Mouse (Mus musculus): Measurements from ENCODE around the gene Cipc.

Cipc gene

DNA sequence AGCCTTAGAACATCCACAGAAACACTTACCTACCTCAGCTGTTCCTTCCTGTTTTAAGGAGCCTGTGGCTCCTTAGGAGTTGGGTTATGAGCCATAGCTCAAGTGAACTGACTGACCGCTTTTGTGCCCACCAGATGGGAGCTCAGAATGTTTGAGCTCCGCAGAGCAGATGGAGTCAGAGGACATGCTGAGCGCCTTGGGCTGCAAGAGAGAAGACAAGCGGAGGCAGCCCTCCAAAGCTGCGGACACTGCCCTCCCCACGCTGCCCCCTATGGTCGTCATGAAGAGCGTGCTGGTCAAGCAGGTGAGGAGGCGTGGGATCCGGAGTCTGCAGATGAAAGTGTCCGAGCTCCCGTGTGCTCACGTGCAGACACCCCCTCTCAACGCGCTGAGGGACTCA, 13.3 kb downstream of the Cipc start:
- in situ Hi-C loops (cut with MboI, MseI) = no loop called here

DNA sequence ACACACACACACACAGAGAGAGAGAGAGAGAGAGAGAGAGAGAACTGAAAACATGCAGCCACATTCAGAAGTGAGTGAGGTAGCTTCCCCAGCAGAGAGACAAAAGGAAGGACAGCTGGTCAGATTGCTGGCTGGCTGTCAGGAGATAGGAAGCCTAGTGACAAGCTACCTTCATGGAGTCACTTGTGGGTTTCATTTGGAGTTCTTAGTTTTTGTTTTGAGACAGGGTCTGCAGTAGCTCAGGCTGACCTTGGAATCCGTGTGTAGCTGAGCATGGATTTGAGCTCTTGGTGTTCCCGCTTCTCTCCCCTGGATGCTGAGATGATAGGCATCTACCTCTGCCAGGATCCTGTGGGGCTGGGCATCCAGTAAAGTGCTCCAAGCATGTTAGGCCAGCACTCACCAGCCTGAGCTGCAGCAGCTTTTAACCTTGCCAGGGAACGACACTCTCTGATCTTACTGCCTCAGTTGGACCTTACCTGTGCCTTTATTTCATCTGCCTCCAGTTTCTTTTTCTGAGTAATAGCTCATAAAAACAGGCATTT, 14.0 kb downstream of the Cipc start:
- in situ Hi-C loops (cut with MboI, MseI) = no loop called here

DNA sequence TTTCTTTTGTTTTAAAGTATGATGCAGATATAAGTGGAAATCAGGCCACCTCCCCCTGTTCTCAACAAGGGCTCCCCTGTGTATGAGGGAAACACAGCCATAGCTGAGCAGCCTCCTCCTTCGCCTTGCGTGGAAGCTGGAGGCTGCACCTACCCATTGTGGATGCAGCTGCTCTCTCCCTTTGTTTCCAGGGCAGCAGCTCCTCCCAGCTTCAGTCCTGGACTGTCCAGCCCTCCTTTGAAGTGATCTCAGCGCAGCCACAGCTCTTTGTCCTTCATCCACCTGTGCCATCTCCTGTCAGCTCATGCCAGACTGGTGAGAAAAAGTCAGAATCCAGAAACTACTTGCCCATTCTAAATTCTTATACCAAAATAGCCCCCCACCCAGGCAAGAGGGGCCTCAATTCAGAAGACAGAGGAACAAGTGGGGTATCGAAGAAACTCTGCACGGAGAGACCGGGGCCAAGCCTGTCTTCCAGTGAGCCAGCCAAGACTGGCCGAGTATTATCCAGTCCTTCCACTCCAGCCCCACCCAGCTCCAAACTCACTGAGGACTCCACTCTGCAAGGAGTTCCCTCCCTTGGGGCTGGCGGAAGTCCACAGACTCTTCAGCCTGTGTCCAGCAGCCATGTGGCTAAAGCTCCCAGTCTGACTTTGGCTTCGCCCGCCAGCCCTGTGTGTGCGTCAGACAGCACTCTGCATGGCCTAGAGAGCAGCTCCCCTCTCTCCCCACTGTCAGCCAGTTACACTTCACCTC, 14.9 kb downstream of the Cipc start:
- in situ Hi-C loops (cut with MboI, MseI) = no loop called here

DNA sequence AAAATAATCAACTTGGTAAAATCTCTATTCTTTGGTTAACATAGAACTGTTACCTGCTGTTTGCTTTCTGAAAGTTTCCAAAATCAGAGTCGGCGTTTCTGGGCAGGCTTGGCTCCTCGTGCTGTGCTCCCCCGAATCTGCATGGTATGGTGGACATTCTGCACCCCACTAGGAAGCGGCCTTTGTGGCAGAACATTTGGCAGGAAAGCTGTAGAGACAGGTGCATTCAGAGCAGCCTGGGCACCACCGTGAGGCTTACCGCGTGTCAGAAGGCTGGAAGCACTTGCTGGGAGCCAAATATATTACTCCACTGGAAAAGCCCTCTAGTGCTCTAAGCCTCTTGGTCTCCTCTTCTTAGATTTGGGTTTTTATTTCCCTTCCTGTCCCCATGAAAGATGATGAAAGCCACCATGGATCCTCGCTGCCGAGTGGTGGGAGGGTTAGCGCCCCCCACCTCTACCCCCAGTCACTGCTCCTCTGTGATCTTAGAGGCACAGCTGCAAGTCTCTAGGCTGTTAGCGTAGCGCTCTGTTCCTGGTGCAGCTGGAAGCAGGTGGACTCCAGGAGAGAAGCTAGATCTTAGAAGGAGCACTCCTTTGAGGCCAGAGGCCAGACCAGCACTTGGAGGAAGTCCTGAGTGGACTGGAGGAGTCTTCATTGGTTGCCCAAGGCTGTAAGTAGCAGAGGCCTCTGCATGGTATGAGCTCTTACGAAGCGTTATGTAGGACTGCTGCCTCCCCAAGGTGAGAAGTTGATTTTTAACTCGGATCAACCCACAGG, 17.6 kb downstream of the Cipc start:
- in situ Hi-C loops (cut with MboI, MseI) = no loop called here

DNA sequence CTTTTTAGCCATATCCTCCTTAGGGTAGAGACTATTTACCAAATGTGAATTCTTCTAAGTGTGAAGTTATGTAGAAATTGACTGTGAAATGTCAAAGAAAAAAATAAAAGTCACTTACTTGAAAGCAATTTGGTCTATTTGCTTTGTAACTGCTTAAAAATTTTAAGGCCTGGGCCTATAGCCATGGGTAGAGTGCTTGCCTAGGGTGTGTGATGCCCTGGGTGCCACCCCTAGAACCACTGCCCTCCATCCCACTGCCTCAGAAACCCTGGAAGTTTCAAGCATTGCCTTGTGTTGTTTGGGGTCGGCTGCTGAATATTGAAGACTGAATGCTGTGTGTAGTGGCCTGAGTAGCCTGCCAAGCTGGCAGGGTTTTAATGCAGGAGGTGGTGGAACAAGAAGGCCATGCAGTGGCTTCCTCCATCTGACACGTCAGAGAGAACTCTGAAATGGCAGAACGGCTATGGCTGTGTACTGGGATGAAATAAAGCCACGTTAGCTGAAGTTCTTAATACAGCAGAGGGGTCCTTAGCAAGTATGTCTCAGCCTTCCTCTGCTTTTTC, 18.5 kb downstream of the Cipc start:
- in situ Hi-C loops (cut with MboI, MseI) = no loop called here

DNA sequence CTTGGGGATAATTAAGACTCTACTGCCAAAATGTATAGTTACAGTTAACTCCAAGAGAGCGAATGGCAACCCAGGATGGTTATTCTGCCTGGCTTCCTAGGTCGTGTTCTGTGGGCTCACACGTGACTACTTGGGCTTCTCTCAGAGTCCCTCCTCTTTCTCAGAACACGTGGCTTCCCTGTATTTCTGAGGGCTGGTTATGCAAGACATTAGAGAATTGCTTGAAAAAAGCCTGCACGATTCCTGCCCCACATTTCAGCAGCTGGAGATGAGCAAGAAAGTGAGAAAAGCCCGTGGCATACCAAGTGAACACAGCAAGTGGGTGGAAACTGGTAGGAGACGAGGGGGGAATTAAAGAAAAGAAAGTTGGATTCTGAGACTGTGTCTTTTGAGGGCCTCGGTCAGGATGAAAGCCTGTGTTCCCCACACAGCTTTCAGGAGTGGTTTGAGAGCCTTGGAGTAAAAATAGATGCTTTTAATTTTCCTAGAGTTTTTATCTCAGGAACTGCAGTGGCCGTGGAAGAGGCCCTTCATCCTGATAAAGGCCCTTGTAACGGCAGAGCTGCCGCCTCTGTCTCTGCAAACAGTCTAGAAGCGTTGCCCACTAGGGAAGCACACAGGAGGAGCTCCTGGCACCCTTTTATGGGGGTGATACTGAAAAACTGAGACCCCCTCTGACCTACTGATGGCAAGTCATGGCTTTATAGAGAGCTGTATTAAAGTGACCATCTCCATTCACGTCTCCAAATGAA, 21.8 kb downstream of the Cipc start:
- in situ Hi-C loops (cut with MboI, MseI) = no loop called here

DNA sequence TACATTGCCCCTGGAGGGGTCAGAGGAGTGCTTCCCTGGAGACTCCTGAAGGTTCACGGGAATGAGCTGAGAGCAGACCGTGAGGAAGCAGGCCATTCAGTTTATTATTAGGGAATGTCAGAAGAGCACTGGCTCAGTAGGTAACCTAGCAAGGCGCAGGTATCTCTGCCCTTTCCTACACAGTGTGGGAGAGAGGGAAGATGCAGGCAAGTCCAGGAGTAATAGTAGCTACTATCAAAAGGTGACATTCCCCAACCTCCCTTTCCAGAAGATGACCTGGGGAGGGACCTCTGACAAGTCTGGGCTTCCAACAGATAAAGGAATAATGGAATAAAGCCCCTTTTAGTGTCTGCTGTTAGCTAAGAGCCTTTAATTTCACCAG, 22.4 kb downstream of the Cipc start:
- in situ Hi-C loops (cut with MboI, MseI) = no loop called here

DNA sequence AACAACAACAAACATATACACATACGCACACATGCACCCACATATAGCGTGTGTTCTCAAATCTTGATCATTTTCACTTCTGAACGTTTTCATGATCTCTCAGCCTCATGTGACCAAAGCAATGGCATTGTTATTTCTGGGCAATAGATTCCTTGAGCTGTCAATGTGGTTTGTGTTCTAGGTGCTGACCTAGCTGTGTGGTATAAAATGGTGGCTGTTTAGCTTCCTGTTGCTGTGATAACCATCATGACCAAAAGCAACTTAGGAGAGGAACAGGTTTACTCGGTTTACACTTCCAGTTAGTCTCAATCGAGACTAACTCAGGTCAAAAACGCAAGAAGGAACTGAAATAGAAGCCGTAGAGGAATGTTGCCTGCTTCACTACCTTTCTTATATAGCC, 24.2 kb downstream of the Cipc start:
- in situ Hi-C loops (cut with MboI, MseI) = no loop called here

DNA sequence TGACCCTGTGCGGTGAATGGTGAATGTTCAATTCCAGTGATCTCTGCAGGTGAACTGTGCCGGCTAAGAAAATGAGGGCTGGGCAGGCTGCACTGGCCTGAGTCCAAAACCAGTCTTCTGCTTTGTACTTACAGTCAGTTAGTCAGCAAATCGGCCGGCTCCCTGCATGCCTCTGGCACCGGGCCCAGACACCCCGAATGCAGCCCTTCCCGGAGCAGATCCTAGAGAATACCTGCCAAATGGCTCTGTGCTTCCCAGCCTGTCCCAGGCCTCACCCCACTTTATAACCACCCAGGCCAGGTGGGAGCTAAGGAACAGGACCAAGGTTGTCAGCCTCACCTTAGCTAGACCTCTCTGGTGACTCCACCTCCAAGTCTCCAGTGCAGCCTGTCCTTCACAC, 26.4 kb downstream of the Cipc start:
- in situ Hi-C loops (cut with MboI, MseI) = no loop called here

DNA sequence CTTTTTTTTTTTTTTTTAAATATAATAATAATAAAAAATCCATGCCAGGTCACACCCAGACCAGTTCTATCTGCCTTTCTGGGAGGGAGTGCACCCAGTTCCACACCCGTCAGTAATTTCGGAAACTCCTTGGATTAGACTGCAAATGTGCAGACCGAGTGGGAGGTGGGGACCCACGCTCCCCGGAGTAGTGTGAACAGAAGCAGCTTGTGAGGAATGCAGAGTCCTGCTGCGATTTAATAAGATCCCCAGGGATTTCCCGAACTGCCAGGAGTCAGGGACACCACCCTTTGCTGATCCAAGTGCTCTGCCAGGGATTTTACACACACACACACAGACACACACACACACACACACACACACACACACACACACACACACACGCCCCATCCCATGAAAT, 26.9 kb downstream of the Cipc start:
- in situ Hi-C loops (cut with MboI, MseI) = no loop called here

DNA sequence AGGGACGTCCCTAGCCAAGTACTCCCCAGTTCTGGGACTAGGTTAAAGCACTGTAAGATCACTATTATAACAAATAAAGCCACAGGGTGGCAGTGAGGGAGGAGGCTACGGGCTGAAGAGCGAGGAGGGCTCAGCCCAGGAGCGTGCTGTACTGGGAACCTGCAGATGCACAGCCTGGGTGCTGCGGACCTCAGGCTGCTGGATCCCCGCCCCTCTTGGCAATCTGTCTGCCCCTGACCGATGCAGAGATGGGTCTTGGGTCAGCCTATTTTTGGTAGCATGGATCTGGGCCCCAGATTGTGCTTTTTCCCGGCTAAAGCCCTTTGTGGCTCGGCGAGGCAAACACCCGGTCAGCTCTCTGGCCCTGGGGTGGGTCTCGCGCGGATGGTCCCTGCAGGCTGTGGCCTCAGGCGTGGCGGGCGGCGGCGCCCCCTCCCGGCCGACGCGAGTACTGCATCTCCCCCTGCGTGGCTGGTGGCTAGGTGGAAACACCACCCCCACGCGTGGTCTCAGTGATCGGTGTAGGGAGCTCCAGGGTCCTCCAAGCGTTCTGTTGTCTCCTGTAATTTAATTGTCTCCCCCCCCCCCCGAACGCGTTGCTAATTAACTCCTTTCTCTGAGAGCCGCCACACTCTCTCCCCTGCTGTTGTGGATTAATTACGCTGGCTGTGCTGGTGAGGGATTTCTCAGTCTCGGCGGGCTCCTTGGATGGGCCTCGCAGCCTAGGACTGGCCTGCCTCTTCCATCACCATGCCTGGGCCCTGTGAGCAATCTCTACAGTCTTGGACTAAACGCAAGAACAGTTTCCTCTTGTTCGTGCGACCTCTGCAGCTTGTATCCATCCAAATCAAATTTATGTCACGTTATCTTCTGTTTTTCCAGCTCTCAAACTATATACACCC, 27.8 kb downstream of the Cipc start:
- in situ Hi-C loops (cut with MboI, MseI) = loop anchor here (5.0 kb wide), 1 partner anchor 207 kb away; no protein-coding TSS in a partner anchor

DNA sequence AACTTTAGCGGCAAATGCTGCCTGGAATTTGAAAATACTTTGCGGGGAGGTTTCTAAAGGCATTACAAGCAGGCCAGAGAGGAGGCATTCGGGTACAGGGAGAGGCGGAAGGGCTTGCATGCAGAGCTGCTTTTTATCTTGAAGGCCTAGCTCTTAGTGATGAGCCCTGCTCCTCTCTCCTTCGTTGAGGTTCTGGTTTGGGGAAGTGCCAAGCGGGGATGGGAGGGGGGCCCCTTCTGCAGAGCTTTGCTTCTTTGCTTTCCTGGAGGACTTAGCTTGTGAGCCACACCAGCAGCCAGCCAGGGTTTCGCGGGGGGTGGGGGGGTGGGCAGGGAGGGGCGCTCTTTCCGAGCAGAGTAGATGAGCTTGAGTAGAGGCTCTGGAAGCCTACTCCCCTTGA, 28.9 kb downstream of the Cipc start:
- in situ Hi-C loops (cut with MboI, MseI) = loop anchor here (5.0 kb wide), 1 partner anchor 208 kb away; no protein-coding TSS in a partner anchor

DNA sequence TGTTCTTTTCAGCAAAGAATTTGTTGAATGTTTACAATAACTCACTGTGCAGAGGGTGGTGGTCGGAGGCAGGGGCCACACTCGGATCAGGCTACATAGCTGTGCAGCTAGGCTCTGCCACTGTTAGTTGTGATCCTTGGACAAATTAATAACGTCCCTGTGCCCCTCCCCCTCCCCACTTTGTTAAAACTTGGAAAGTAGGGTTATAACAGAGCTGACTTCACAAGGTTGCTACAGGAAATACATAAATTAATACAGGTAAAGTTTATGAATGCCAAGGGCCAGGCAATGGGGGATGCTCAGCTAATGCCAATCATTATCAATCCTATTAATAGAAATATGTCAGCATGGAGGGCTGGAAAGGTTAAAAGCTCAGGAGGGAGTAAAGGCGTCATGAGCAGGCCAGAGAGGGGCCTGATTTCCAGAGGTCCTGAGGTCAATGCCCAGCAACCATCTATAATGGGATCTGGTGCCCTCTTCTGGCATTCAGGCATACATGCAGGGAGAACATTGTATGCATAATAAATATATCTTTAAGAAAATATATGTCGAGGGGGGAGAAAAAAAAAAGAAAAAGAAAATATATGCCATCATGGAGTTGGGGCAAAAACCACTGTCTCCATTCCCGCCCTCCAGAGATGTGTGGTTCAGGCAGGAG, 29.8 kb downstream of the Cipc start:
- in situ Hi-C loops (cut with MboI, MseI) = loop anchor here (5.0 kb wide), 1 partner anchor 209 kb away; no protein-coding TSS in a partner anchor

DNA sequence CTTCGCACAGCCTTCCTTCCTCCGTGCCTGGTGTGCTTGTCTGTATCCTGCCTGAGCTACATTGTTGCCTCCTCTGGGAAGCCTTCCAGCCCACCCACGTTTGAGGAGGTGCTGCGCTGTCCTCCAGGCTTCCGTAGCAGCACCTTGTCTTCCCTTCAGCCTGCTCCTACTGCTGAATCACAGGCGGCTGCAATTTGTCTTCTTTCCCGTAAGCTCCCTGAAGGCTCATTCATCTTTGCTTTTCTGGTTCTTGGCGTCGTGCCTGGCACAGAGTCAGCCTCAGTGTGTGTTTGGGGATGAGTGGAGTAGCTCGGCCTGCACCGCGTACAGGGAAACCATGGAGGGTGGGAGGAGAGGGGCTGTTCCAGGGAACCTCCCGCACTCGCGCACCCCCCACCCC, 31.0 kb downstream of the Cipc start:
- in situ Hi-C loops (cut with MboI, MseI) = loop anchor here (5.0 kb wide), 1 partner anchor 211 kb away; no protein-coding TSS in a partner anchor

DNA sequence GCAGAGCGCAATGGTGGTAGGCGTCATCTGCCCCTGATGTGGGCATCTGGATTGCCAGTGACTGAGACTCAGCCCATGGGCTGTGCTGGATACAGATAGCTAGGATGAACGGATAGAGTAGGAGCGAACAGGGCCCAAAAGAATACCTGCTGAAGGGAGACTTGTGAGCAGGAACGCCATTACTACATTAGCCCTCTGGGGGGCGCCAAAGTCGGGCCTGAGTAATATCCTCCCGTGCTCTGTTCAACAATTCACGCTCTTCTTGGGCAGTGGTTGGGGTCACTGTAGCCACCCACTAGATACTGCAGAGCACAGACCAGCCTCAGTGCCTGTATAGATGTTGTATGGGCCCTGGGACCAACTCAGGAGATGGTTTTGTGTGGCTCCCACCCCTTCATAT, 34.3 kb downstream of the Cipc start:
- in situ Hi-C loops (cut with MboI, MseI) = no loop called here

DNA sequence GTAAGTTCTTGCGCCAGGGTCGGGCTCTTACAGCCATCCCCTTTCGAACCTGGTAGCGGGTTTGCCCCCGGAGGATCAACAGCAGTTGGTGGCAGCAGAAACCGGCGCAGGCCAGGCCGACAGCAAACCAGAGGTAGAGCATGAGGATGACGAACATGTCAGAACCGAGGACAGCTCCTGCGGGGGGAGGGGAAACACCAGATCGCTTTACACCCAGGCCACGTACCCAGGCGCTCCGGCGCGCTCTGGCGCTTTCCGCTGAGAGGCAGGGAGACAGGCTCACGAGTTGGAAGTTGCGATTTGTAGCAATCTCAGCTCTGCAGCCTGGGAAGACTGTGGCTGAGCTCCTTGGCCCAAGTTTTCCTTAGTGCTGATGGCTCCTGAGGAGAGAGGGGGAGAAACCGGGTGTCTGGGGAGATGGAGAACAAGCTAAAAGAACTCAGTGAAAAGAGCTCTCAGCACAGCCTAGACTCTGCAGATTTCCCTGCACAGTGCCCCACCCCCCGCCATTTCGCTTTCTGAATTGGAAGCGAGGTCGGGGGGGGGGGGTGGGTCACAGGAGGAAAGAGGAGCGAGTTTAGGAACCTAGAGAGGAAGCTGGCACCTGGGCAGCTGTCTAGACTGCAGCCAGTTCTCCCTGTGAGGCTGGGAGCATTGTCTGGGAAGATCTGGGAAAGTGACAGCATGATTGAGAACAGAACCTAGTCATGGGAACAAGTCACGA, 36.8 kb downstream of the Cipc start:
- in situ Hi-C loops (cut with MboI, MseI) = no loop called here

DNA sequence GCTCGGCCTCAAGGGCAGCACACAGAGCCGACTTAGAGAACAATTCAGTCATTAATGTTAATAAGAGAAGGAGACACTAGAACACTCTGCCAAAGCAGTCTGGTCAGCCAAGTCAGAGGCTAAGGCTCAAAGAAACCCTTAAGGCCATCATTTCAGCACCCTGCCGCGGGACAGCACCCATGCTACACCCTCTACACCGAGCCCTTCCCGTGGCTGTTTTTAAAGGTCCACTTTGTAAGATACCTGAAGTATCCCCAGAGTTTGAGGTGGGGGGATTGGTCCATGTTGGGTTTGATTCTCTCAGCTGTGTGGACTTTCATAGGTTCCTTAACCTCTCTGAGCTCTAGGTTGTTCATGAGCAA, 37.3 kb downstream of the Cipc start:
- in situ Hi-C loops (cut with MboI, MseI) = no loop called here

DNA sequence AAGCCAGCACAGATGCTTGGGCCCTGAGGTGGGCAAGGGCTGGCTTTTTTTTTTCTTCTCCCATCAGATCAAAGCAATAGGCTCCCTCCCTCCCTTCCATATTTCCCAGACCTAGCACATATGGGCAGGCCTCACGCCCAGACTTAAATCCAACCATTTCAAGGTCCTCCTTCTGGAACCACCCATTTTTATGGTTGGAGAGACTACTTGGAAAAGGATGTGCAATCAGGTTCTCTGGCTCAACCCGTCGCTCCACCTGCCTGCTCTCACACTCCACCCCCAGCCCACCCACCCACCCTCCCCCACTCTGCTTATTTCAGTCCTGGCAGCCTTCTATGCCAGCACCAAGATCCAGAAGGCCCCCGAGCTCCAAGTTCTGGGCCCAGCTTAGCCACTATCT, 39.7 kb downstream of the Cipc start:
- in situ Hi-C loops (cut with MboI, MseI) = no loop called here

DNA sequence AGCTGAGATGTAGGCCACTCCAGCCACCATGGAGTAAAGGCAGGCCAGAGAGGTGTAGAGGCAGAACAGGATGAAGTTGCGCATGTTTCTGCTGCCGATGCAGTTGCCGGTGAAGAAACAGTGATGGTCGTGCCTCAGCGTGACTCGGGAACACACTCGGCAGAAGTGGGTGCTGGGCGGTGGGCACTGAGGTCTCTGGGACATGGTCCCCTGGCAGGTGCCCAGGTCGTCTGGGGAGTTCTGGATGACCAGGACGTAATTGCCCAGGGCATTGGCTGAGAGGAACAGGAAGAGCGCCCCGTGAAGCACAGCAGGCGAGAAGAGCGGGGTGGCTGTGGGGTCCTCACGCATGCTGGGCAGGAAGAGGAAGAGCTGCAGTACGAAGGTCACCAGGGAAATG, 41.4 kb downstream of the Cipc start:
- in situ Hi-C loops (cut with MboI, MseI) = no loop called here

DNA sequence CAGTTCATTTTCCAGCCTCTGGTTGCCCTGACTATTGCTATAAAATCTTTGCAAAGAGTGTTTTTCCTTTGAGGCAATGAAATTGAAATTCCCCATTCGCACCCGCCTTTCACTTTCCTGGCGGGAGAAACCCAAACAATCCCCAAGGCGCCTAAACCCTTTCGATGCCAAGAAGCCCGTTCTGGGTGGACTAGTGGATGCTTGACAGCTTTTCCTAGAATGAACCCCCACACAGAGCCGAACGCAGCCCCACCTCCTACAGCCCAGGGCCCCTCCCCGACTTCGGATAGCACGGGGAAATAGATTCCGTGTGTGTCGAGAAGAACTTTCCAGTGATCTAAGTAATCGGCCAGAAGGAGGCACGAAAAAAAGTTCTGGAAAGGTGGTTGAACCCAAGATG, 42.5 kb downstream of the Cipc start:
- in situ Hi-C loops (cut with MboI, MseI) = no loop called here

Data from T-helper 1 cell (primary cell).